Mouse (Mus musculus): ENCODE measurements around the gene Exoc4. TPM values are rescaled to one million over a fixed set of nuclear protein-coding genes. Genes with fewer than 3 reads are reported as not detected.

Exoc4 gene
- total and polyA plus RNA-seq, 3 experiments = 31.2 to 46.4 (median 41.9) TPM

DNA sequence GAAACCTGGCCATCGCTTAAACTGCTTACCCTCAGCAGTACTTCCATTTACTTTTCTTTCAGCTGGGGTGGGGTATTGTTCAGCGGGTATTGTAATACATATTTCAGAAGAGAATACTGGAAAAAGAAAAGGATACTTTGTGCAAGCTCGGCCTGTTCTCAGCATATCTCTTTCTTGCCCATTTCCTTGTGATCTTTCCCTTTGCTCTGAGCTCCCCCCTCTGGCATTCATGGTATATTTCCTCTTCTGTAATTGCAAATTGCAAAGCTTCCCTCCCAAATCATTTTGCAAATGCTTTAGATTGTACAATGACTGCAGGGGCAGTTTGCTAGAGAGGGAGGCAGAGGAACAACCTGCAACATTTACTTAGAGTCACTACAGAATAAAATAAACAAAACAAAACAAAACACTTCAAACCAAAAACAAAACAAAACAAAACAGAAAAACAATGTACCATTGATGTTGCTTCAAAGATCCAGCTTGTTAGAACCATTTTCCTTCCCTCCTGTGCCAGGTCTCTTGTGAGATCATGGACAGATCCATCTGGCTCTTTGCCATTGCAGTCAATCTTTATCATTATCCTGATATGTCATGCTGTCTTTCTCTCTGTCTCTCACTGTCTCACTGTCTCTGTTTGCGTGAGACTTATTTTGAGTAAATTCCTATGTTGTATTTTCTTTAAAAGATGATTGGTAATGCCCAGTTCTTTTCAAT lies 156.8 kb downstream of the Exoc4 start:
- Histone ChIP-seq H3K4me3 (replicated peaks in 1 of 3; ENCODE audit: low read depth in 2 of 3, low read length in 2 of 3, poor library complexity in 1 of 3) (no peak overlapping the region), H3K4me1 (ENCODE audit: control insufficient read depth in 1 of 2, insufficient read depth in 2 of 2) (peaks cover 8 to 31% of the 10 kb centered on the region in 2 experiments), H3K9ac (ENCODE audit: insufficient read depth, low read depth) (no peak overlapping the region), H3K9me3 (replicated peaks; ENCODE audit: low read length) (no peaks in the 10 kb centered on the region), H3K36me3 (replicated peaks in 1 of 2; ENCODE audit: control insufficient read depth in 1 of 2, insufficient read depth in 1 of 2, low read length in 1 of 2) (no peaks in the 10 kb centered on the region), H3K79me2 (replicated peaks; ENCODE audit: control insufficient read depth, extremely low read depth, insufficient read depth, poor library complexity, severe bottlenecking) (no peaks in the 10 kb centered on the region), H3K27ac (ENCODE audit: insufficient read depth, low read depth) (no peak overlapping the region), H3K27me3 (replicated peaks) (no peaks in the 10 kb centered on the region), H3K4me2 (ENCODE audit: insufficient read depth, low read depth, poor library complexity, severe bottlenecking) (no peak overlapping the region)
- no peak for DNase-seq (ENCODE audit: extremely low read depth)
- dilution Hi-C loops (cut with MboI; ENCODE audit: extremely low pct_ligation_motif_present, extremely low pct_unique_long_range_greater_than_20kb, low sequenced_read_pairs) (no loop called here), in situ Hi-C loops (cut with MboI; ENCODE audit: low pct_ligation_motif_present, low pct_unique_long_range_greater_than_20kb, low sequenced_read_pairs) (no loop called here)
- TF ChIP-seq CHD2 (IDR thresholded peaks at IDR 0.05; ENCODE audit: low read length) (no peak), KAT2A (IDR thresholded peaks at IDR 0.05; ENCODE audit: insufficient replicate concordance, low read length) (no peak), CHD1 (IDR thresholded peaks at IDR 0.05; ENCODE audit: low read depth, low read length) (no peak), NELFE (IDR thresholded peaks at IDR 0.05; ENCODE audit: low read depth, low read length) (no peak), CTCF (conservative IDR thresholded peaks at IDR 0.05 in 1 of 2, IDR thresholded peaks at IDR 0.05 in 1 of 2; ENCODE audit: low read depth in 2 of 2, low read length in 2 of 2) (peak in 1 of 2 experiments; percentile 21; a peak in 1 of 4 replicates), RAD21 (IDR thresholded peaks at IDR 0.05; ENCODE audit: low read depth, low read length) (peak; percentile 37)

DNA sequence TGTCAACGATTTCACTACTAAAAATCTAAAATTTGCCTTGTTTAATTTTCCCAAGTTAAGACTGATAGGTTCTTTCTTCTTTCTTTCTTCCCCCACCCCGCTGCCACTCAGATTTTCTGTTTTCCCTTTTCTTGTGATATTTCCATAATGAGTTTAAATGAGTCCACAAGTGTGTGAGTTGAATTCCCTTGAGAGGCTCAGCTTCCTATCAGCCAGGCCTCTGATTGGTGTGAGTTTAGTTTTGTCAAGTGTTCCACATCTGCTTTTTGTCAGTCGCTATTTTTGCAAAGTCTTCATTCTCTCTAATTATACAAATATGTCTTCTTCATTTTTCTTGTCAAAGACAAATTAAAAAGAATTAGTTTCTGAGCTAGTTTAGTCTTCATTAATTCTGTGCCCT lies 160.7 kb downstream of the Exoc4 start:
- no peak for TF ChIP-seq SMC3 (IDR thresholded peaks at IDR 0.05; ENCODE audit: low read depth, low read length)
- TF ChIP-seq MYC (IDR thresholded peaks at IDR 0.05; ENCODE audit: low read depth, low read length) = no peak
- no peak for TF ChIP-seq NELFE (IDR thresholded peaks at IDR 0.05; ENCODE audit: low read depth, low read length)
- no peak for TF ChIP-seq UBTF (IDR thresholded peaks at IDR 0.05; ENCODE audit: low read depth, low read length)
- TF ChIP-seq JUND (conservative IDR thresholded peaks at IDR 0.05; ENCODE audit: low read depth, low read length) = 0 out of 2 replicates have a peak, but pooled peaks have one; percentile 35
- no peak for TF ChIP-seq KAT2A (IDR thresholded peaks at IDR 0.05; ENCODE audit: insufficient replicate concordance, low read length)
- TF ChIP-seq USF2 (conservative IDR thresholded peaks at IDR 0.05; ENCODE audit: low read depth, low read length) = no peak
- no peak for TF ChIP-seq USF1 (IDR thresholded peaks at IDR 0.05; ENCODE audit: low read depth, low read length)
- TF ChIP-seq GABPA (IDR thresholded peaks at IDR 0.05; ENCODE audit: insufficient replicate concordance, low read depth, low read length) = no peak
- TF ChIP-seq E2F4 (IDR thresholded peaks at IDR 0.05; ENCODE audit: insufficient replicate concordance, low read depth, low read length) = no peak
- no peak for TF ChIP-seq ZNF384 (IDR thresholded peaks at IDR 0.05; ENCODE audit: low read depth, low read length)
- no peak for TF ChIP-seq SIN3A (IDR thresholded peaks at IDR 0.05; ENCODE audit: low read length)
- no peak for TF ChIP-seq JUN (IDR thresholded peaks at IDR 0.05; ENCODE audit: insufficient read depth, low read depth, low read length)
- TF ChIP-seq ZKSCAN1 (IDR thresholded peaks at IDR 0.05; ENCODE audit: borderline replicate concordance, low read depth, low read length) = no peak
- TF ChIP-seq MEF2A (IDR thresholded peaks at IDR 0.05; ENCODE audit: borderline replicate concordance, low read depth, low read length) = peak; percentile 84
- TF ChIP-seq CTCF (conservative IDR thresholded peaks at IDR 0.05 in 1 of 2, IDR thresholded peaks at IDR 0.05 in 1 of 2; ENCODE audit: low read depth in 2 of 2, low read length in 2 of 2) = no peak
- peak; percentile 57; the same call in 1 of the 2 replicates for TF ChIP-seq ETS1 (conservative IDR thresholded peaks at IDR 0.05; ENCODE audit: low read depth, low read length)
- TF ChIP-seq MAX (IDR thresholded peaks at IDR 0.05; ENCODE audit: low read length) = no peak
- TF ChIP-seq IRF4 (IDR thresholded peaks at IDR 0.05; ENCODE audit: low read depth, low read length) = peak; percentile 46; the same call in 1 of the 2 replicates
- no peak for TF ChIP-seq POLR2AphosphoS2 (IDR thresholded peaks at IDR 0.05; ENCODE audit: low read depth, low read length)
- no peak for TF ChIP-seq POLR2A (IDR thresholded peaks at IDR 0.05; ENCODE audit: low read depth, low read length)
- TF ChIP-seq RCOR1 (conservative IDR thresholded peaks at IDR 0.05; ENCODE audit: low read depth, low read length) = no peak
- TF ChIP-seq BHLHE40 (IDR thresholded peaks at IDR 0.05; ENCODE audit: low read depth, low read length) = peak; percentile 59; the same call in 1 of the 2 replicates
- TF ChIP-seq TCF12 (IDR thresholded peaks at IDR 0.05; ENCODE audit: low read depth, low read length) = no peak
- no peak for TF ChIP-seq ZMIZ1 (IDR thresholded peaks at IDR 0.05; ENCODE audit: low read depth, low read length)
- TF ChIP-seq EP300 (IDR thresholded peaks at IDR 0.05; ENCODE audit: low read length) = peak; percentile 75
- TF ChIP-seq MAFK (IDR thresholded peaks at IDR 0.05; ENCODE audit: insufficient replicate concordance, low read length) = 0 out of 2 replicates have a peak, but pooled peaks have one; percentile 33
- dilution Hi-C loops (cut with MboI; ENCODE audit: extremely low pct_ligation_motif_present, extremely low pct_unique_long_range_greater_than_20kb, low sequenced_read_pairs) (no loop called here), in situ Hi-C loops (cut with MboI; ENCODE audit: low pct_ligation_motif_present, low pct_unique_long_range_greater_than_20kb, low sequenced_read_pairs) (no loop called here)
- H3K79me2 ChIP-seq (replicated peaks; ENCODE audit: control insufficient read depth, extremely low read depth, insufficient read depth, poor library complexity, severe bottlenecking) = no peaks in the 10 kb centered on the region
- H3K4me3 ChIP-seq (replicated peaks in 1 of 3; ENCODE audit: low read depth in 2 of 3, low read length in 2 of 3, poor library complexity in 1 of 3) = no peak overlapping the region
- no peaks in the 10 kb centered on the region for H3K36me3 ChIP-seq (replicated peaks in 1 of 2; ENCODE audit: control insufficient read depth in 1 of 2, insufficient read depth in 1 of 2, low read length in 1 of 2)
- H3K4me2 ChIP-seq (ENCODE audit: insufficient read depth, low read depth, poor library complexity, severe bottlenecking) = peak overlapping the region; percentile 84
- DNase-seq (ENCODE audit: extremely low read depth) = peak; percentile 88
- H3K4me1 ChIP-seq (ENCODE audit: control insufficient read depth in 1 of 2, insufficient read depth in 2 of 2) = peaks cover 0 to 30% of the 10 kb centered on the region in 2 experiments; a peak in 2 of 4 replicates
- no peaks in the 10 kb centered on the region for H3K9me3 ChIP-seq (replicated peaks; ENCODE audit: low read length)
- H3K9ac ChIP-seq (ENCODE audit: insufficient read depth, low read depth) = no peak overlapping the region
- H3K27me3 ChIP-seq (replicated peaks) = no peaks in the 10 kb centered on the region
- no peak overlapping the region for H3K27ac ChIP-seq (ENCODE audit: insufficient read depth, low read depth)
